Mouse (Mus musculus): ENCODE measurements around the gene Bod1l. TPM values are rescaled to one million over a fixed set of nuclear protein-coding genes. Genes with fewer than 3 reads are reported as not detected.

The Bod1l gene
- polyA plus RNA-seq, 1 experiment from 2014 or later, result 35.3 TPM

Small RNAs within 50 kb of the gene (microRNA-seq; reads per million reads assigned to microRNA genes)
- not detected for gene Mir6414

Other genes with a start within 250 kb of the Bod1l start
- gene Rab28, start 136.2 kb downstream of the Bod1l start, polyA plus RNA-seq (2014; fragmentation: Nextera tagmentation; extraction: Ambion mirVana), result 60.7 and 65.2 TPM in 2 replicates
- not detected in 2 replicates for gene Nkx3-2, start 79.8 kb downstream of the Bod1l start, polyA plus RNA-seq (2014; fragmentation: Nextera tagmentation; extraction: Ambion mirVana)
- gene Gm16223, start 223.6 kb upstream of the Bod1l start, polyA plus RNA-seq (2014; fragmentation: Nextera tagmentation; extraction: Ambion mirVana), result 0.11 TPM in 1 of 2 replicates, not detected in the other